Comparison of ENCODE assay signal across 8 mouse cellular contexts in genomic region chr2:61401636-61402587, GRCm38 (mm10).
DNase-seq lines count a peak whose midpoint lies in the region; ATAC-seq and TF ChIP-seq lines count a peak whose summit lies in the region.

No protein-coding gene starts in this region.

- peak; percentile 72 for TF ChIP-seq CTCF in gastrocnemius, adult 2 months (IDR thresholded peaks at IDR 0.05)

- peak overlapping the region; percentile 84 for H3K27ac ChIP-seq in gastrocnemius, adult 2 months
- H3K27ac ChIP-seq in hindbrain, embryonic 16.5 days (ENCODE audit: low read depth, low read length), result peak overlapping the region; percentile 68

- no peaks in the 10 kb centered on the region for H3K36me3 ChIP-seq in hindbrain, embryonic 16.5 days (ENCODE audit: control insufficient read depth, insufficient read depth, low read length)

- 1% methylated on average over 21 of the region's 21 CpGs for WGBS in hindbrain, embryonic 16.5 days

- H3K4me3 ChIP-seq in gastrocnemius, adult 2 months, result peak overlapping the region; percentile 69
- H3K4me3 ChIP-seq in hindbrain, embryonic 16.5 days (ENCODE audit: low read length), result peak overlapping the region; percentile 43

- H3K9ac ChIP-seq in hindbrain, embryonic 16.5 days (ENCODE audit: low read depth, low read length), result peak overlapping the region; percentile 50

- intact Hi-C loops in gastrocnemius, adult 2 months (cut with DNase I), result loop anchor here (2.0 to 5.0 kb wide), 5 partner anchors 53 to 680 kb away; partner anchors contain the start of genes Itgb6 and Rbms1

- H3K27me3 ChIP-seq in hindbrain, embryonic 16.5 days (replicated peaks; ENCODE audit: control insufficient read depth, insufficient read depth, low read length), result no peaks in the 10 kb centered on the region

- peak; percentile 76 for ATAC-seq in hindbrain, embryonic 16.5 days
- no peak for ATAC-seq in erythroid progenitor cell, adult 5-6 weeks (replicated peaks; ENCODE audit: low FRiP score, poor library complexity, severe bottlenecking)

- H3K4me2 ChIP-seq in hindbrain, embryonic 16.5 days (ENCODE audit: low read length), result peak overlapping the region; percentile 68

- peaks cover 3% of the 10 kb centered on the region; the same call in 1 of the 2 replicates for H3K4me1 ChIP-seq in hindbrain, embryonic 16.5 days (ENCODE audit: control insufficient read depth, insufficient read depth, low read depth, low read length)

- H3K9me3 ChIP-seq in hindbrain, embryonic 16.5 days (ENCODE audit: control insufficient read depth, low read length), result no peaks in the 10 kb centered on the region

- DNase-seq in R1 (ENCODE audit: low read depth, low spot score), result peak; percentile 95
- DNase-seq in cerebellum, postnatal 10 days, result peak; percentile 87 to 89
- DNase-seq in gastrocnemius, adult 2 months, result peak; percentile 81
- DNase-seq in left cerebral cortex, adult 18-20 months (ENCODE audit: low spot score in 2 of 2), result peak; percentile 45 to 65
- DNase-seq in lung, postnatal 4 days, result peak; percentile 60 to 79
- DNase-seq in right cerebral cortex, postnatal 10 days (ENCODE audit: low spot score in 2 of 2), result peak; percentile 67 to 82
